Mouse (Mus musculus) CD4-positive, CD25-positive, alpha-beta regulatory T cell, adult 4 months (primary cell): ENCODE measurements around the gene Aifm1. TPM values are rescaled to one million over a fixed set of nuclear protein-coding genes. Genes with fewer than 3 reads are reported as not detected.
A peak's percentile ranks its signal among the peaks of the same experiment; 100 is the strongest.

ENCODE experiments used
- ATAC-seq: one replicate; pipeline ENCODE4 v1.8.0; 2017
- polyA plus RNA-seq, 2 experiments: library from polyadenylated mRNA; unstranded; fragments of 100-300 nt; shearing (Covaris generic); gene quantifications; one replicate each; pipeline ENCODE4 v1.2.1; 2017

The Aifm1 gene
- polyA plus RNA-seq: 10 to 100 TPM; 26.6 to 46.0 TPM

- peak; percentile 91 for ATAC-seq
These were observed at the start of gene Aifm1 for GRCm38 (mm10) chrX:48513166-48513807. Gene Aifm1 (minus strand): TSS chrX:48513563.

- peak; percentile 54 for ATAC-seq
These were observed 18.8 kb upstream of the Aifm1 start for GRCm38 (mm10) chrX:48532175-48532574.

- ATAC-seq: no peak
These were observed 13.1 kb upstream of the Aifm1 start for GRCm38 (mm10) chrX:48526435-48526834.

- ATAC-seq: no peak
These were observed 12.5 kb upstream of the Aifm1 start for GRCm38 (mm10) chrX:48525866-48526265.

- ATAC-seq: no peak
These were observed 12.0 kb upstream of the Aifm1 start for GRCm38 (mm10) chrX:48525332-48525731.

- ATAC-seq: peak; percentile 67
These were observed 10.1 kb upstream of the Aifm1 start for GRCm38 (mm10) chrX:48523512-48523911.

GRCm38 (mm10) chrX:48521651-48522050, 8.3 kb upstream of the Aifm1 start:
- no peak for ATAC-seq

GRCm38 (mm10) chrX:48519549-48520085, 6.3 kb upstream of the Aifm1 start:
- ATAC-seq: peak; percentile 26

- ATAC-seq: peak; percentile 47
These were observed 5.6 kb upstream of the Aifm1 start, which contains the start of gene Rab33a for GRCm38 (mm10) chrX:48518808-48519548. Gene Rab33a (plus strand): TSS chrX:48519285.

GRCm38 (mm10) chrX:48518211-48518807, 4.9 kb upstream of the Aifm1 start:
- no peak for ATAC-seq

- ATAC-seq: peak; percentile 53
These were observed 461 bp upstream of the Aifm1 start for GRCm38 (mm10) chrX:48513824-48514223.

- ATAC-seq: peak; percentile 58
These were observed 19.6 kb downstream of the Aifm1 start for GRCm38 (mm10) chrX:48493763-48494162.

- ATAC-seq: no peak
These were observed 31.7 kb downstream of the Aifm1 start for GRCm38 (mm10) chrX:48481687-48482086.

- ATAC-seq: peak; percentile 75
These were observed 32.3 kb downstream of the Aifm1 start for GRCm38 (mm10) chrX:48481095-48481494.

GRCm38 (mm10) chrX:48467355-48467946, 45.9 kb downstream of the Aifm1 start:
- ATAC-seq: no peak

GRCm38 (mm10) chrX:48466174-48466573, 47.2 kb downstream of the Aifm1 start:
- no peak for ATAC-seq

- no peak for ATAC-seq
These were observed 48.9 kb downstream of the Aifm1 start for GRCm38 (mm10) chrX:48464436-48464835.

- ATAC-seq: no peak
These were observed 49.7 kb downstream of the Aifm1 start for GRCm38 (mm10) chrX:48463636-48464035.

GRCm38 (mm10) chrX:48462754-48463507, 50.4 kb downstream of the Aifm1 start, which contains the start of gene Elf4:
Gene Elf4 (minus strand): TSS chrX:48463132.
- ATAC-seq: peak; percentile 85

- ATAC-seq: no peak
These were observed 51.1 kb downstream of the Aifm1 start for GRCm38 (mm10) chrX:48462297-48462696.

GRCm38 (mm10) chrX:48461006-48461405, 52.4 kb downstream of the Aifm1 start:
- no peak for ATAC-seq

- no peak for ATAC-seq
These were observed 52.9 kb downstream of the Aifm1 start for GRCm38 (mm10) chrX:48460496-48460895.
